Mouse (Mus musculus) heart, embryonic 15.5 days (tissue): ENCODE data around the gene Thumpd1. TPM values are rescaled to one million over a fixed set of nuclear protein-coding genes. Genes with fewer than 3 reads are reported as not detected.

Experiments used
- ATAC-seq: fragments of 200-750 bp; cut with Nextera tagmentation; replicated peaks from 2 replicates; pipeline ENCODE4 v1.8.0; 2017; ENCODE audit warnings: low read depth, moderate TSS enrichment; ENCODE audit not compliant: insufficient number of reproducible peaks, insufficient read depth, low FRiP score
- H3K27ac ChIP-seq: fragments of 300-500 bp; sonication (generic); 2 replicates; pipeline ENCODE4 v1.5.1; 2015; ENCODE audit warnings: mild to moderate bottlenecking, inconsistent platforms
- H3K27me3 ChIP-seq: fragments of 300-500 bp; sonication (generic); 2 replicates; pipeline ENCODE4 v1.6.1; 2015; ENCODE audit warnings: inconsistent platforms
- H3K36me3 ChIP-seq: fragments of 300-500 bp; sonication (generic); 2 replicates; pipeline ENCODE4 v1.6.1; 2015; ENCODE audit warnings: mild to moderate bottlenecking, inconsistent platforms
- H3K4me1 ChIP-seq: fragments of 300-500 bp; sonication (generic); replicated peaks from 2 replicates; pipeline ENCODE4 v1.6.1; 2015; ENCODE audit warnings: inconsistent platforms
- H3K4me2 ChIP-seq: fragments of 300-500 bp; sonication (generic); 2 replicates; pipeline ENCODE4 v1.6.1; 2015; ENCODE audit warnings: inconsistent platforms, mild to moderate bottlenecking, moderate library complexity
- H3K4me3 ChIP-seq: fragments of 300-500 bp; sonication (generic); 2 replicates; pipeline ENCODE4 v1.5.1; 2015; ENCODE audit warnings: mild to moderate bottlenecking, inconsistent platforms
- H3K9ac ChIP-seq: fragments of 300-500 bp; sonication (generic); 2 replicates; pipeline ENCODE4 v1.6.1; 2015; ENCODE audit warnings: mild to moderate bottlenecking, inconsistent platforms
- H3K9me3 ChIP-seq: fragments of 300-500 bp; sonication (generic); replicated peaks from 2 replicates; pipeline ENCODE4 v1.6.1; 2016; ENCODE audit warnings: inconsistent platforms
- WGBS: fragments of 180-500 bp; shearing (Covaris S2); methylation state at CpG from one replicate; pipeline ENCODE4 v1.1.7; 2015; ENCODE audit warnings: mixed read lengths; 5-methylcytosine and 5-hydroxymethylcytosine counted together
- polyA plus RNA-seq: library from polyadenylated mRNA; unstranded; fragments of >200 nt; fragmentation: Nextera tagmentation; extraction: Ambion mirVana; gene quantifications from 2 replicates; pipeline ENCODE4 v1.2.1, GENCODE M21; 2015

The Thumpd1 gene
- polyA plus RNA-seq = 42.6 and 49.9 TPM in 2 replicates

DNA sequence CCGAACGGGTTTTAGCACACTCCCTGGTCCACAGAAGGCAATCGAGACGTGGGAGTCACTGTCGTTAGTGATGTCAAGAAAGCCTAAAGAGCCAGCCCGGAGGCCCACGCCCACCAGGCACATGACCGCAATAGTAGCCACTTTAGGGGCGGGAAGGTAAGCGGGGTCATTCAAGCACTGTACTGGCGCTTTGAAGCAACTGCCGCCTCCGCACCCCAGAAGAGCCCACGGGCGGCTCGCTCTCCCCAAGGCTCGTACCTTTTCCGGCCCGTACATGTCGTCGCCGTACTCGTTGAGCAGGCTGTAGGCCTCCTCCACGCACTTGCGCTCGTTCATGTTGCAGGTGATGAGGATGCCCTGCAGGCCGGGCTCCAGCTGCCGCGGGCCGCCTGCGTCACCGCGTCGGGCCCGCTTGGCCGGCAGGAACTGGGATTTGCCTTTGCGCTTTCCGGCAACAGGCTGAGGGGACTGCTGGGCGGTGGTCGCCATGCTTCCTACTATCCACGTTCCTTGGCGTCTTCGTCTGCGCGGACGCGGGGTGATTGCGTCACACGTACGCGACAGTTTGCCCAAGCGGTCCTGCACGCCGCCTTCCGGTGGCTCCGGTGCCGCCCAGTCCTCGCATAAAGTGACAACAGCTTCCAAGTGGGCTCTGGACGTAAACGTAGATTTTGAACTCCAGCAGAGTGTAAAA, at the start of gene Thumpd1:
Gene Thumpd1 (minus strand): TSS at position 546 of the 694 bp plus-strand sequence.
- peak within 1 kb of the TSS; percentile 96 for H3K4me3 ChIP-seq
- peak within 1 kb of the TSS; percentile 86 for H3K9ac ChIP-seq
- H3K27me3 ChIP-seq = 0 out of 2 replicates have a peak, but pooled peaks cover 4% of the 10 kb centered on the region
- no peaks in the 10 kb centered on the region for H3K9me3 ChIP-seq
- peaks cover 35% of the 10 kb centered on the region for H3K36me3 ChIP-seq
- ATAC-seq = peak; percentile 91
- under 1% methylated on average over 60 of the region's 60 CpGs for WGBS
- peak within 1 kb of the TSS; percentile 68 for H3K27ac ChIP-seq
- H3K4me2 ChIP-seq = peak within 1 kb of the TSS; percentile 78
- H3K4me1 ChIP-seq = peaks cover 10% of the 10 kb centered on the region

GRCm38 (mm10) chr7:119769895-119770294, 49.3 kb upstream of the Thumpd1 start:
- WGBS = 86% methylated on average over 8 of the region's 8 CpGs
- no peak overlapping the region for H3K9ac ChIP-seq
- no peak for ATAC-seq
- no peaks in the 10 kb centered on the region for H3K27me3 ChIP-seq
- no peaks in the 10 kb centered on the region for H3K9me3 ChIP-seq
- no peak overlapping the region for H3K27ac ChIP-seq
- no peaks in the 10 kb centered on the region for H3K36me3 ChIP-seq
- H3K4me2 ChIP-seq = no peak overlapping the region
- H3K4me1 ChIP-seq = no peaks in the 10 kb centered on the region
- no peak overlapping the region for H3K4me3 ChIP-seq

DNA sequence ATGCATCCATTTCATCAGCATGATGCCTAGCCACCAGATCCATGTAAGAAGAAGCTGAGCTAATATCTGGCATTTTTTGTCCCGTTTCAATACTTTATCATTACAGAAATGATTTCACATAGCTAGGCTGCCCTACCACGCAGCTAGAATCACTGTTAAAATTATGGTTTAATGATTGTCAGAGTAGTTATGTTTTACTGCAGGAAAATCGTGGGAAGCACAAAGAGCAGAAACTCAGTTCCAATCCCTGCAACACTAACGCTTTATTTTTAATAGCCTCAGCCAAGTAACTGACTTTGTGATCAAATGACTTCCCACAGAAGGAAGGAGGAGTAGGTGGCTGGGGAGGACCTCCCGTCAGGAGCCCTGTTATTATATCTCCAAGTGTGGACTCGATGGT, 46.4 kb upstream of the Thumpd1 start:
- no peak overlapping the region for H3K27ac ChIP-seq
- H3K36me3 ChIP-seq = no peaks in the 10 kb centered on the region
- no peak overlapping the region for H3K9ac ChIP-seq
- no peaks in the 10 kb centered on the region for H3K27me3 ChIP-seq
- ATAC-seq = no peak
- no peaks in the 10 kb centered on the region for H3K4me1 ChIP-seq
- H3K4me2 ChIP-seq = no peak overlapping the region
- H3K9me3 ChIP-seq = no peaks in the 10 kb centered on the region
- 72% methylated on average over 6 of the region's 6 CpGs for WGBS
- H3K4me3 ChIP-seq = no peak overlapping the region

DNA sequence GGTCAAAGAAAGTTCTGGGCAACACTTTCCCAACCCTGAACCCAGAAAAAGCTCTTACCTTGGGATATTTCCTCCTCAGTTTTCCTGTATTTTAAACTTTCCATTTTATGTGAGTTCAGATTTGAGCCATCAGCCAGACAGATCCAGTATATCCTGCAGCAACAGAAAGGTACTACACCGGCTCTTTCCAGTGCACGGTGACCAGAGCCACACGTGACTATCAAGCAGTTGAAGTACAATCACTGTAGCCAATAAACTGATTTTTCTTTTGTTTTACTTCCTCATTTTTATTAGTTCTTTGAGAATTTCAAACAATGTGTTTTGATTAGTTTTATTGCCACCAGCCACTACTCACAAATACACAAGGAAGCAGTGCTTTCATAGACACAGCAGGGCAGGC, 43.8 kb upstream of the Thumpd1 start:
- no peaks in the 10 kb centered on the region for H3K4me1 ChIP-seq
- H3K9ac ChIP-seq = no peak overlapping the region
- no peaks in the 10 kb centered on the region for H3K27me3 ChIP-seq
- no peak overlapping the region for H3K27ac ChIP-seq
- H3K4me3 ChIP-seq = no peak overlapping the region
- H3K4me2 ChIP-seq = no peak overlapping the region
- H3K9me3 ChIP-seq = no peaks in the 10 kb centered on the region
- no peak for ATAC-seq
- 87% methylated on average over 3 of the region's 3 CpGs for WGBS
- H3K36me3 ChIP-seq = no peaks in the 10 kb centered on the region

GRCm38 (mm10) chr7:119762166-119762697, 41.6 kb upstream of the Thumpd1 start:
- Histone ChIP-seq H3K9ac (no peak overlapping the region), H3K27ac (no peak overlapping the region), H3K4me2 (no peak overlapping the region), H3K9me3 (no peaks in the 10 kb centered on the region), H3K36me3 (no peaks in the 10 kb centered on the region), H3K4me1 (no peaks in the 10 kb centered on the region), H3K4me3 (no peak overlapping the region), H3K27me3 (no peaks in the 10 kb centered on the region)
- WGBS = 46% methylated on average over 4 of the region's 4 CpGs
- ATAC-seq = no peak

GRCm38 (mm10) chr7:119760527-119760951, 39.9 kb upstream of the Thumpd1 start, which contains the start of gene Acsm3:
Acsm3 (plus strand) TSS chr7:119760923.
- no peak within 1 kb of the TSS for H3K27ac ChIP-seq
- H3K4me2 ChIP-seq = no peak within 1 kb of the TSS
- ATAC-seq = no peak
- H3K4me3 ChIP-seq = no peak within 1 kb of the TSS
- WGBS = 61% methylated on average over 11 of the region's 11 CpGs
- no peaks in the 10 kb centered on the region for H3K36me3 ChIP-seq
- H3K9ac ChIP-seq = no peak within 1 kb of the TSS
- no peaks in the 10 kb centered on the region for H3K27me3 ChIP-seq
- no peaks in the 10 kb centered on the region for H3K4me1 ChIP-seq
- H3K9me3 ChIP-seq = no peaks in the 10 kb centered on the region

DNA sequence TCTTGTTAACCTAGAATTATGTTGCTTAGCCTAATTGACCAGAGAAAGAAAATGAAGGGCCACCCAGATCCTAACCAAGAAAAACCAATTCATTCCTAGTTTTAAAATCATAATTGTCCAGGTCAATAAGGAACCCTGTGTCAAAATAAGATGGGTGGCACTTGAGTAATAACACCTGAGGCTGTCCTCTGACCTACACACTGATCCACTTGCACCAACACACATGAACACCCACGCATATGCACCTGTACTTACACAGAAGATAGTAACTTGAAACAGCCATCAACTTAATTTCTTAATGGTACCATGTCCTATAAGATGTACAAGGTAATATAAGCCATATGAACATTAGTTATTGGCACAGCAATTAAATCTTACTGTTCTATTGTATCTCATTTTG, 33.1 kb upstream of the Thumpd1 start:
- ATAC-seq = no peak
- no peaks in the 10 kb centered on the region for H3K36me3 ChIP-seq
- no peaks in the 10 kb centered on the region for H3K9me3 ChIP-seq
- H3K4me2 ChIP-seq = no peak overlapping the region
- no peak overlapping the region for H3K4me3 ChIP-seq
- H3K27me3 ChIP-seq = no peaks in the 10 kb centered on the region
- no peak overlapping the region for H3K9ac ChIP-seq
- 78% methylated on average over 1 of the region's 1 CpGs for WGBS
- H3K27ac ChIP-seq = no peak overlapping the region
- H3K4me1 ChIP-seq = no peaks in the 10 kb centered on the region

- H3K9me3 ChIP-seq = no peaks in the 10 kb centered on the region
- H3K27me3 ChIP-seq = no peaks in the 10 kb centered on the region
- H3K4me2 ChIP-seq = no peak overlapping the region
- WGBS = 37% methylated on average over 2 of the region's 2 CpGs
- H3K4me3 ChIP-seq = no peak overlapping the region
- no peaks in the 10 kb centered on the region for H3K36me3 ChIP-seq
- H3K4me1 ChIP-seq = no peaks in the 10 kb centered on the region
- no peak for ATAC-seq
- H3K9ac ChIP-seq = no peak overlapping the region
- no peak overlapping the region for H3K27ac ChIP-seq
These were observed 29.3 kb upstream of the Thumpd1 start for GRCm38 (mm10) chr7:119749942-119750341.

- Histone ChIP-seq H3K27ac (no peak overlapping the region), H3K9ac (no peak overlapping the region), H3K4me3 (no peak overlapping the region), H3K4me2 (no peak overlapping the region), H3K27me3 (no peaks in the 10 kb centered on the region; the same call in 1 of the 2 replicates), H3K4me1 (peaks cover 6% of the 10 kb centered on the region), H3K36me3 (no peaks in the 10 kb centered on the region), H3K9me3 (no peaks in the 10 kb centered on the region)
- 73% methylated on average over 1 of the region's 2 CpGs for WGBS
- no peak for ATAC-seq
These were observed 28.2 kb upstream of the Thumpd1 start for GRCm38 (mm10) chr7:119748761-119749160.

DNA sequence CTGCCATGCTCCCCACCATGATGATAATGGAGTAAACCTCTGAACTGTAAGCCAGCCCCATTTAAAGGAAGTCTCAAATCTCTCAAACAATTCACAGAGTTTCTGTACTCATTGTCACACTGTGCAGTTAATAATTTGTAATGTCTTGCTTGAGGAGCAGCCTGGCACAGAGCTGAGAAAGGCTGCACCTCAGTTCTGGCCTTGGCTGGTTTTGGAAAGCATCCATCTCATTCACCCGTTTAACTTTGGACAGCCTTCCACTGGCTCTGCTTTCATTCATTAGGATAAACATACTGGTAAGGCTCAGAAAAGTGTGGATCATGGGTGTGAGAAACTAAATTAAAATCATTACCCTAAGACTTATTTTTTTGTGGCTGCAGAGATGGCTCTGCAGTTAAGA, 25.3 kb upstream of the Thumpd1 start:
- peaks cover 4% of the 10 kb centered on the region for H3K27me3 ChIP-seq
- 70% methylated on average over 1 of the region's 1 CpGs for WGBS
- H3K4me1 ChIP-seq = peaks cover 6% of the 10 kb centered on the region
- H3K9ac ChIP-seq = no peak overlapping the region
- H3K9me3 ChIP-seq = no peaks in the 10 kb centered on the region
- no peaks in the 10 kb centered on the region for H3K36me3 ChIP-seq
- ATAC-seq = no peak
- H3K4me2 ChIP-seq = no peak overlapping the region
- H3K4me3 ChIP-seq = no peak overlapping the region
- no peak overlapping the region for H3K27ac ChIP-seq

DNA sequence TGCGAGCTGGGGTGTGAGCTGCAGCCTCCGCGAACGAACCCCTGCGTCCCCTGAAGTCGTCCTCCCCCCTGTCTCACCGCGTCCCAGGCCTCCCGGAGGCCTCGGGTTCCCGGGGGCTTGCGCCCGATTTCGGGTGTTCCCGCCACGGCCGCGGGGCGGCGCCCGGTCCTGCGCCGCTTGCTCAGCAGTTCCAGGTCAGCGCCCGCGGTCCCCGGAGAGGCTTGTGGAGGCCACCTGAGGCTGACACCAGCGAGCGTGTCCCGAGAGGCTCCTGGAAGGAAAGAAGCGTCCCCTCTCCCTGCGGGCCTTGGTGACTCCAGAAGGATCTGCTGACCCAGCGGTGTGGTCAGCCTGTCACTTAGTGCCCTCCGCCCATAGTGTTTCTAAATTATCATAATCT, 23.7 kb upstream of the Thumpd1 start:
- WGBS = 9% methylated on average over 34 of the region's 34 CpGs
- no peak for ATAC-seq
- no peak overlapping the region for H3K27ac ChIP-seq

More for the DNA sequence above, 23.7 kb upstream of the Thumpd1 start:
- H3K4me2 ChIP-seq = peak overlapping the region; percentile 53
- H3K4me3 ChIP-seq = peak overlapping the region; percentile 20
- H3K4me1 ChIP-seq = peaks cover 6% of the 10 kb centered on the region
- no peaks in the 10 kb centered on the region for H3K9me3 ChIP-seq
- no peak overlapping the region for H3K9ac ChIP-seq
- peaks cover 4% of the 10 kb centered on the region for H3K27me3 ChIP-seq
- no peaks in the 10 kb centered on the region for H3K36me3 ChIP-seq
